27 mouse cellular contexts compared by ENCODE assay signal in genomic region chr8:122633205-122633604, GRCm38 (mm10). TPM values are rescaled to one million over a fixed set of nuclear protein-coding genes. Genes with fewer than 3 reads are reported as not detected.
"Had no signal": no experiment of that assay in that cellular context is flagged by ENCODE, and none has a peak within 500 bp of the region (broad histone marks: within the 10 kb centered on the region; RNA-seq: fewer than 3 reads in every experiment).

No protein-coding gene starts in this region.

- H3K27me3 ChIP-seq: limb, embryonic 15.5 days; liver, embryonic 12.5 days; megakaryocyte, embryonic 14.5 days had no signal

- DNase-seq: kidney, adult 8-10 months; kidney, postnatal 14 days; layer of hippocampus, adult 9-11 months; layer of hippocampus, postnatal 36 days; left cerebral cortex, postnatal 4 days; lung, adult 2 months; lung, postnatal 36 days; midbrain, embryonic 14.5 days; thymus, adult 18-20 months; thymus, postnatal 36 days had no signal

- H3K27ac ChIP-seq: layer of hippocampus, adult 2 months; limb, embryonic 12.5 days; limb, embryonic 15.5 days; liver, embryonic 12.5 days; midbrain, embryonic 10.5 days had no signal

- H3K4me3 ChIP-seq: layer of hippocampus, adult 2 months; limb, embryonic 12.5 days; limb, embryonic 15.5 days; liver, embryonic 12.5 days; megakaryocyte, embryonic 14.5 days; midbrain, embryonic 10.5 days had no signal

- ATAC-seq: liver, embryonic 12.5 days had no signal

- H3K9me3 ChIP-seq: limb, embryonic 12.5 days; limb, embryonic 15.5 days; liver, embryonic 12.5 days; megakaryocyte, embryonic 14.5 days; midbrain, embryonic 10.5 days had no signal

- H3K9ac ChIP-seq: limb, embryonic 12.5 days; limb, embryonic 15.5 days; liver, embryonic 12.5 days had no signal

RNA-seq across cellular contexts. Expression of gene Pabpn1l, which starts 10.7 kb away (rescaled TPM):
- total RNA-seq: left cerebral cortex, adult 8-10 months; left cerebral cortex, postnatal 14 days; left cerebral cortex, postnatal 4 days; midbrain, postnatal 0 days had no signal
- polyA plus RNA-seq: limb, embryonic 12.5 days; limb, embryonic 15.5 days; liver, embryonic 12.5 days; liver, embryonic 16.5 days; lung, adult 2 months; lung, embryonic 16.5 days; midbrain, embryonic 10.5 days; midbrain, embryonic 14.5 days; midbrain, postnatal 0 days; neural tube, embryonic 11.5 days; neural tube, embryonic 14.5 days; small intestine, adult 2 months; stomach, embryonic 16.5 days; testis, adult 2 months; urinary bladder, adult 2 months had no signal
